Mouse (Mus musculus) MEL (cell line): ENCODE measurements around the gene Myh2. TPM values are rescaled to one million over a fixed set of nuclear protein-coding genes. Genes with fewer than 3 reads are reported as not detected.

ENCODE experiments used
- DNase-seq: peaks from one replicate; pipeline ENCODE4 v3.0.0; 2011; ENCODE audit warnings: low read depth, low spot score
- H3K27ac ChIP-seq: 2 replicates; pipeline ENCODE4 v1.5.1; 2012; ENCODE audit warnings: low read depth, mild to moderate bottlenecking, control low read depth, low read length, moderate library complexity; ENCODE audit not compliant: control insufficient read depth
- H3K27me3 ChIP-seq, 2 experiments: fragments of 150-350 bp in 1 of 2; sonication (generic) in 1 of 2; 2 replicates each; pipeline ENCODE4 v1.6.1; 2012; ENCODE audit warnings: low read length in 2 of 2, mild to moderate bottlenecking in 2 of 2, improper control_type of control experiment in 1 of 2, moderate library complexity in 1 of 2; ENCODE audit not compliant: insufficient read depth in 2 of 2, control insufficient read depth in 1 of 2
- H3K36me3 ChIP-seq, 2 experiments: 2 replicates each; pipeline ENCODE4 v1.6.1; 2012 to 2014; ENCODE audit warnings: low read length in 2 of 2, improper control_type of control experiment in 1 of 2, inconsistent platforms in 1 of 2, mild to moderate bottlenecking in 1 of 2; ENCODE audit not compliant: insufficient read depth in 2 of 2, control insufficient read depth in 1 of 2
- H3K4me1 ChIP-seq, 2 experiments: fragments of 150-350 bp in 1 of 2; sonication (generic) in 1 of 2; 2 replicates each; pipeline ENCODE4 v1.6.1; 2012; ENCODE audit warnings: low read length in 2 of 2, improper control_type of control experiment in 1 of 2, mild to moderate bottlenecking in 1 of 2; ENCODE audit not compliant: insufficient read depth in 2 of 2, control insufficient read depth in 1 of 2
- H3K4me3 ChIP-seq, 2 experiments: fragments of 150-350 bp in 1 of 2; sonication (generic) in 1 of 2; 2 replicates each; pipeline ENCODE4 v1.5.1; 2012; ENCODE audit warnings: low read depth in 2 of 2, low read length in 2 of 2, mild to moderate bottlenecking in 2 of 2, moderate library complexity in 2 of 2, control low read depth in 1 of 2, improper control_type of control experiment in 1 of 2; ENCODE audit not compliant: control insufficient read depth in 1 of 2, insufficient read depth in 1 of 2
- H3K79me2 ChIP-seq: 2 replicates; pipeline ENCODE4 v1.6.1; 2012; ENCODE audit warnings: mild to moderate bottlenecking, low read length, moderate library complexity; ENCODE audit not compliant: control insufficient read depth, poor library complexity, insufficient read depth
- H3K9ac ChIP-seq: 2 replicates; pipeline ENCODE4 v1.6.1; 2012; ENCODE audit warnings: low read depth, mild to moderate bottlenecking, control low read depth, low read length, moderate library complexity; ENCODE audit not compliant: control insufficient read depth, poor library complexity, severe bottlenecking
- H3K9me3 ChIP-seq: fragments of 150-350 bp; sonication (generic); replicated peaks from 2 replicates; pipeline ENCODE4 v1.6.1; 2012; ENCODE audit warnings: mild to moderate bottlenecking, low read length, improper control_type of control experiment, moderate library complexity; ENCODE audit not compliant: insufficient read depth
- BHLHE40 ChIP-seq: IDR thresholded peaks from 2 replicates; pipeline ENCODE4 v1.6.1; 2012; ENCODE audit warnings: low read depth, mild to moderate bottlenecking, inconsistent platforms, low read length, improper control_type of control experiment, borderline replicate concordance
- CHD1 ChIP-seq: IDR thresholded peaks from 2 replicates; pipeline ENCODE4 v1.6.1; 2012; ENCODE audit warnings: low read depth, mild to moderate bottlenecking, inconsistent platforms, low read length, improper control_type of control experiment
- CHD2 ChIP-seq: IDR thresholded peaks from 2 replicates; pipeline ENCODE4 v1.6.1; 2011; ENCODE audit warnings: low read length, improper control_type of control experiment
- CTCF ChIP-seq, 3 experiments: IDR thresholded peaks in 2 of 3; conservative IDR thresholded peaks in 1 of 3; 2 replicates each; pipeline ENCODE4 v1.5.1; 2011 to 2012; ENCODE audit warnings: low read length in 3 of 3, low read depth in 2 of 3, mild to moderate bottlenecking in 2 of 3, improper control_type of control experiment in 1 of 3, inconsistent platforms in 1 of 3, mixed read lengths in 1 of 3, moderate library complexity in 1 of 3; ENCODE audit not compliant: control insufficient read depth in 1 of 3, insufficient read depth in 1 of 3, poor library complexity in 1 of 3, severe bottlenecking in 1 of 3
- ELF1 ChIP-seq: IDR thresholded peaks from 2 replicates; pipeline ENCODE4 v1.6.1; 2014; ENCODE audit warnings: low read depth, mild to moderate bottlenecking, inconsistent platforms, low read length, improper control_type of control experiment, moderate library complexity
- EP300 ChIP-seq, 2 experiments: IDR thresholded peaks; 2 replicates each; pipeline ENCODE4 v1.6.1; 2011; ENCODE audit warnings: improper control_type of control experiment in 2 of 2, low read length in 2 of 2, low read depth in 1 of 2, mild to moderate bottlenecking in 1 of 2
- ETS1 ChIP-seq: IDR thresholded peaks from 2 replicates; pipeline ENCODE4 v1.6.1; 2012; ENCODE audit warnings: low read depth, mild to moderate bottlenecking, inconsistent platforms, low read length, improper control_type of control experiment, moderate library complexity
- GATA1 ChIP-seq: IDR thresholded peaks from 2 replicates; pipeline ENCODE4 v1.6.1; 2011; ENCODE audit warnings: low read depth, low read length, improper control_type of control experiment
- HCFC1 ChIP-seq: IDR thresholded peaks from 2 replicates; pipeline ENCODE4 v1.6.1; 2012; ENCODE audit warnings: low read depth, mild to moderate bottlenecking, inconsistent platforms, low read length, improper control_type of control experiment, moderate library complexity
- JUND ChIP-seq: IDR thresholded peaks from 2 replicates; pipeline ENCODE4 v1.6.1; 2011; ENCODE audit warnings: low read depth, mild to moderate bottlenecking, improper control_type of control experiment, low read length
- MAX ChIP-seq: IDR thresholded peaks from 2 replicates; pipeline ENCODE4 v1.6.1; 2011; ENCODE audit warnings: low read length, improper control_type of control experiment
- MAZ ChIP-seq: IDR thresholded peaks from 2 replicates; pipeline ENCODE4 v1.6.1; 2012; ENCODE audit warnings: low read depth, mild to moderate bottlenecking, inconsistent platforms, low read length, improper control_type of control experiment
- MEF2A ChIP-seq: IDR thresholded peaks from 2 replicates; pipeline ENCODE4 v1.6.1; 2014; ENCODE audit warnings: low read depth, mild to moderate bottlenecking, inconsistent platforms, low read length, improper control_type of control experiment; ENCODE audit not compliant: poor library complexity, insufficient replicate concordance, severe bottlenecking; ENCODE audit errors: extremely low read depth
- NRF1 ChIP-seq: IDR thresholded peaks from 2 replicates; pipeline ENCODE4 v1.6.1; 2014; ENCODE audit warnings: low read depth, mild to moderate bottlenecking, inconsistent platforms, low read length, improper control_type of control experiment, moderate library complexity; ENCODE audit not compliant: poor library complexity, insufficient read depth, severe bottlenecking
- POLR2A ChIP-seq, 2 experiments: IDR thresholded peaks; 2 replicates each; pipeline ENCODE4 v1.6.1; 2011 to 2012; ENCODE audit warnings: low read length in 2 of 2, mild to moderate bottlenecking in 2 of 2, control low read depth in 1 of 2, improper control_type of control experiment in 1 of 2, low read depth in 1 of 2, moderate library complexity in 1 of 2; ENCODE audit not compliant: control insufficient read depth in 1 of 2, insufficient read depth in 1 of 2, poor library complexity in 1 of 2
- POLR2AphosphoS5 ChIP-seq: IDR thresholded peaks from 2 replicates; pipeline ENCODE4 v1.6.1; 2012; ENCODE audit warnings: low read depth, borderline replicate concordance, mild to moderate bottlenecking, inconsistent platforms, low read length, moderate library complexity, mixed read lengths
- RAD21 ChIP-seq: IDR thresholded peaks from 2 replicates; pipeline ENCODE4 v1.6.1; 2011; ENCODE audit warnings: mild to moderate bottlenecking, low read depth, low read length, improper control_type of control experiment
- RCOR1 ChIP-seq: IDR thresholded peaks from 2 replicates; pipeline ENCODE4 v1.6.1; 2012; ENCODE audit warnings: low read depth, mild to moderate bottlenecking, inconsistent platforms, low read length, improper control_type of control experiment
- TAL1 ChIP-seq: IDR thresholded peaks from 2 replicates; pipeline ENCODE4 v1.6.1; 2012; ENCODE audit warnings: mild to moderate bottlenecking, inconsistent platforms, low read length, moderate library complexity, mixed read lengths
- TCF12 ChIP-seq: IDR thresholded peaks from 2 replicates; pipeline ENCODE4 v1.6.1; 2014; ENCODE audit warnings: low read depth, mild to moderate bottlenecking, inconsistent platforms, low read length, improper control_type of control experiment, moderate library complexity
- UBTF ChIP-seq: IDR thresholded peaks from 2 replicates; pipeline ENCODE4 v1.6.1; 2012; ENCODE audit warnings: low read depth, mild to moderate bottlenecking, inconsistent platforms, low read length, improper control_type of control experiment, moderate library complexity, borderline replicate concordance; ENCODE audit not compliant: insufficient read depth
- USF1 ChIP-seq: IDR thresholded peaks from 2 replicates; pipeline ENCODE4 v1.6.1; 2014; ENCODE audit warnings: low read depth, mild to moderate bottlenecking, inconsistent platforms, low read length, improper control_type of control experiment, moderate library complexity
- USF2 ChIP-seq, 2 experiments: IDR thresholded peaks; 2 replicates each; pipeline ENCODE4 v1.6.1; 2011 to 2012; ENCODE audit warnings: improper control_type of control experiment in 2 of 2, low read length in 2 of 2, borderline replicate concordance in 1 of 2, inconsistent platforms in 1 of 2, low read depth in 1 of 2, mild to moderate bottlenecking in 1 of 2; ENCODE audit not compliant: insufficient read depth in 1 of 2
- ZMIZ1 ChIP-seq: IDR thresholded peaks from 2 replicates; pipeline ENCODE4 v1.6.1; 2012; ENCODE audit warnings: low read depth, mild to moderate bottlenecking, inconsistent platforms, low read length, improper control_type of control experiment, moderate library complexity
- ZNF384 ChIP-seq: IDR thresholded peaks from 2 replicates; pipeline ENCODE4 v1.6.1; 2012; ENCODE audit warnings: low read depth, mild to moderate bottlenecking, inconsistent platforms, low read length, improper control_type of control experiment
- polyA plus RNA-seq, 2 experiments: library from polyadenylated mRNA; stranded (reverse) in 1 of 2; unstranded in 1 of 2; fragments of >175 nt in 1 of 2; fragments of >200 nt in 1 of 2; gene quantifications; 2 replicates each; pipeline versions ENCODE4 v1.2.1 to v1.2.4; 2012; ENCODE audit warnings: low replicate concordance in 2 of 2, low read depth in 1 of 2; ENCODE audit not compliant: insufficient read length in 2 of 2, insufficient read depth in 1 of 2, missing spikeins in 1 of 2
- total RNA-seq: library from RNA; depleted of rRNA; stranded (reverse); fragments of 300-350 nt; gene quantifications from 2 replicates; pipeline ENCODE4 v1.2.3, GENCODE M21; 2012

Gene Myh2
- total and polyA plus RNA-seq, 3 experiments = not detected

- Histone ChIP-seq H3K36me3 (no peaks in the 10 kb centered on the region), H3K9ac (no peak overlapping the region), H3K79me2 (no peaks in the 10 kb centered on the region), H3K9me3 (no peaks in the 10 kb centered on the region), H3K27ac (no peak overlapping the region), H3K4me3 (no peak overlapping the region), H3K27me3 (no peaks in the 10 kb centered on the region), H3K4me1 (no peaks in the 10 kb centered on the region)
- TF ChIP-seq HCFC1 (no peak), RAD21 (no peak), ZMIZ1 (no peak), RCOR1 (no peak), POLR2AphosphoS5 (no peak), USF2 (IDR thresholded peaks at IDR 0.05; ENCODE audit: borderline replicate concordance in 1 of 2, insufficient read depth in 1 of 2, low read depth in 1 of 2, low read length in 2 of 2) (no peak)
- DNase-seq = no peak
These were observed 7.1 kb upstream of the Myh2 start for GRCm38 (mm10) chr11:67163701-67164100.

GRCm38 (mm10) chr11:67164851-67165250 is 6.0 kb upstream of the Myh2 start:
- H3K36me3 ChIP-seq = no peaks in the 10 kb centered on the region

GRCm38 (mm10) chr11:67169301-67169700 is 1.5 kb upstream of the Myh2 start:
- DNase-seq = no peak
- H3K36me3 ChIP-seq = no peaks in the 10 kb centered on the region
- TF ChIP-seq EP300 (IDR thresholded peaks at IDR 0.05; ENCODE audit: low read depth in 1 of 2, low read length in 2 of 2) (no peak), MEF2A (no peak), GATA1 (no peak), ETS1 (no peak), TCF12 (no peak), CHD1 (no peak), USF1 (no peak), POLR2A (IDR thresholded peaks at IDR 0.05; ENCODE audit: control insufficient read depth in 1 of 2, insufficient read depth in 1 of 2, low read depth in 1 of 2, low read length in 2 of 2, poor library complexity in 1 of 2) (no peak), ZNF384 (no peak)
- H3K4me1 ChIP-seq = no peaks in the 10 kb centered on the region
- H3K4me3 ChIP-seq = no peak overlapping the region
- no peak overlapping the region for H3K9ac ChIP-seq
- H3K9me3 ChIP-seq = no peaks in the 10 kb centered on the region
- H3K27ac ChIP-seq = no peak overlapping the region
- H3K27me3 ChIP-seq = no peaks in the 10 kb centered on the region; a peak in 1 of 4 replicates
- H3K79me2 ChIP-seq = no peaks in the 10 kb centered on the region

More at GRCm38 (mm10) chr11:67164851-67165250, 6.0 kb upstream of the Myh2 start:
- no peak overlapping the region for H3K9ac ChIP-seq
- H3K27ac ChIP-seq = no peak overlapping the region
- H3K4me1 ChIP-seq = no peaks in the 10 kb centered on the region
- H3K4me3 ChIP-seq = no peak overlapping the region
- H3K27me3 ChIP-seq = no peaks in the 10 kb centered on the region; a peak in 1 of 4 replicates
- no peak for DNase-seq
- no peaks in the 10 kb centered on the region for H3K9me3 ChIP-seq
- no peak for TF ChIP-seq BHLHE40
- TF ChIP-seq USF1 = no peak
- TF ChIP-seq ZNF384 = no peak
- no peak for TF ChIP-seq CHD2
- TF ChIP-seq POLR2A (IDR thresholded peaks at IDR 0.05; ENCODE audit: control insufficient read depth in 1 of 2, insufficient read depth in 1 of 2, low read depth in 1 of 2, low read length in 2 of 2, poor library complexity in 1 of 2) = no peak
- TF ChIP-seq MEF2A = no peak
- TF ChIP-seq CTCF (IDR thresholded peaks at IDR 0.05 in 2 of 3, conservative IDR thresholded peaks at IDR 0.05 in 1 of 3; ENCODE audit: control insufficient read depth in 1 of 3, insufficient read depth in 1 of 3, low read depth in 2 of 3, low read length in 3 of 3, poor library complexity in 1 of 3, severe bottlenecking in 1 of 3) = no peak
- no peak for TF ChIP-seq TAL1
- TF ChIP-seq NRF1 = no peak
- no peak for TF ChIP-seq MAX
- no peak for TF ChIP-seq ETS1
- TF ChIP-seq JUND = no peak
- no peak for TF ChIP-seq MAZ
- TF ChIP-seq USF2 (IDR thresholded peaks at IDR 0.05; ENCODE audit: borderline replicate concordance in 1 of 2, insufficient read depth in 1 of 2, low read depth in 1 of 2, low read length in 2 of 2) = no peak
- no peak for TF ChIP-seq UBTF
- TF ChIP-seq CHD1 = no peak
- no peak for TF ChIP-seq HCFC1
- no peak for TF ChIP-seq ELF1
- TF ChIP-seq, all 39 proteins: peak for 0
- no peaks in the 10 kb centered on the region for H3K79me2 ChIP-seq
